Mouse (Mus musculus) neutrophil, adult 65 days (primary cell): Measurements from ENCODE around the gene Btg1-ps1. TPM values are rescaled to one million over a fixed set of nuclear protein-coding genes. Genes with fewer than 3 reads are reported as not detected.

Experiments used
- total RNA-seq: library from RNA; stranded (reverse); gene quantifications from 2 replicates; pipeline ENCODE4 v1.2.4, GENCODE M21; 2023

Gene Btg1-ps1
- not detected in 2 replicates for total RNA-seq

DNA sequence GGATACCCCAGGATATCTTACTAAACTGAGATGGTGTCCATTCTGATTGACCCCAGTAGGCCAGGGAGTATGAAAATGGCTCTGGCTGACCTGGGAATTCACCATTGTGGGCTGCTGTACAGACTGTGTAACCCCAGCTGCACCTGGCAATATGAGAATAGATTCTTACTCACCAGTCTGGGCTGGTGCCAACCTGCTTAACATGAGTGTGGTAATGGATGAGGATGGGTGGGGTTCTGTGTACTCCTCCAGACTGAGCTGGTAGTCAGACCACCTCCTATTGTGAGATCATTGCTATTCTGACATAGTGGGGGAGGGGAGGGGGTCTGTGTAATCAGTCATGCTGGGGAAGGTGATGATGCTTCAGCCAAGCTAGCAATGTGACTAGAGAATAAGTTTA is at the start of gene Btg1-ps1:
Btg1-ps1 (minus strand) TSS at position 219 of the 400 bp plus-strand sequence.

GRCm38 (mm10) chrX:38066175-38066574 is 47.6 kb upstream of the Btg1-ps1 start, which contains the start of gene Rhox10:
Rhox10 (plus strand) TSS chrX:38066475.

DNA sequence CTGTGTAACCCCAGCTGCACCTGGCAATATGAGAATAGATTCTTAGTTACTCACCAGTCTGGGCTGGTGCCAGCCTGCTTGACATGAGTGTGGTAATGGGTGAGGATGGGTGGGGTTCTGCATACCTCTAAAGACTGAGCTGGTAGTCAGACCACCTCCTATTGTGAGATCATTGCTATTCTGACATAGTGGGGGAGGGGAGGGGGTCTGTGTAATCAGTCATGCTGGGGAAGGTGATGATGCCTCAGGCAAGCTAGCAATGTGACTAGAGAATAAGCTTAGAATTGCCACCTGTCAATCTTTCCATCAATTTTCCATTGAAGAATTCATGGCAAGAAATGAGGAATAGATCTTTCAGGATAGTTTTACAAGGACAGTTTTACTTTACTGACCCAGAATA is 24.4 kb upstream of the Btg1-ps1 start, which contains the start of gene Btg1-ps2:
Btg1-ps2 (minus strand) TSS at position 101 of the 400 bp plus-strand sequence.

Other genes with a start within 250 kb of the Btg1-ps1 start
- gene Rhox5, start 214.0 kb downstream of the Btg1-ps1 start, total RNA-seq, result not detected in 2 replicates
- not detected in 2 replicates for gene Rhox6, start 191.9 kb downstream of the Btg1-ps1 start, total RNA-seq
- gene Rhox7a, start 187.1 kb downstream of the Btg1-ps1 start, total RNA-seq, result not detected in 2 replicates
- not detected in 2 replicates for gene Rhox8, start 139.9 kb downstream of the Btg1-ps1 start, total RNA-seq
- gene Rhox7b, start 121.6 kb downstream of the Btg1-ps1 start, total RNA-seq, result not detected in 2 replicates
- not detected in 2 replicates for gene Rhox9, start 117.0 kb downstream of the Btg1-ps1 start, total RNA-seq
- not detected in 2 replicates for gene Btg1-ps2, start 24.3 kb upstream of the Btg1-ps1 start, total RNA-seq
- gene Rhox10, start 47.7 kb upstream of the Btg1-ps1 start, total RNA-seq, result not detected in 2 replicates
- not detected in 2 replicates for gene Rhox11, start 66.3 kb upstream of the Btg1-ps1 start, total RNA-seq
- gene Rhox12, start 92.1 kb upstream of the Btg1-ps1 start, total RNA-seq, result not detected in 2 replicates
- gene Rhox13, start 102.4 kb upstream of the Btg1-ps1 start, total RNA-seq, result not detected in 2 replicates
- 24.2 and 27.3 TPM in 2 replicates for gene Zbtb33, start 171.0 kb upstream of the Btg1-ps1 start, total RNA-seq
- not detected in 2 replicates for gene Tmem255a, start 233.6 kb upstream of the Btg1-ps1 start, total RNA-seq